Mouse (Mus musculus) heart, adult 2 months (tissue): ENCODE data around the gene Cnnm1.

Experiments used
- CTCF ChIP-seq: fragments of 200-600 bp; IDR thresholded peaks from 2 replicates; pipeline ENCODE4 v1.8.1; 2022; ENCODE audit warnings: antibody characterized with exemption, mild to moderate bottlenecking, moderate library complexity
- EP300 ChIP-seq: fragments of 200-500 bp; IDR thresholded peaks from 2 replicates; pipeline ENCODE4 v1.6.1; 2011; ENCODE audit warnings: low read depth, low read length, control low read depth; ENCODE audit not compliant: insufficient read depth
- POLR2A ChIP-seq: fragments of 200-500 bp; IDR thresholded peaks from 2 replicates; pipeline ENCODE4 v1.6.1; 2011; ENCODE audit warnings: mild to moderate bottlenecking, low read depth, low read length, control low read depth; ENCODE audit not compliant: insufficient read depth

- TF ChIP-seq EP300 (no peak), POLR2A (no peak), CTCF (no peak)
Observed at GRCm38 (mm10) chr19:43469333-43469732, 29.1 kb downstream of the Cnnm1 start.
